Mouse (Mus musculus) G1E (cell line): ENCODE measurements around the gene Tmem132d.

Experiments used
- CTCF ChIP-seq: IDR thresholded peaks from 2 replicates; pipeline ENCODE4 v1.5.1; 2012; ENCODE audit warnings: low read depth, low read length, inconsistent platforms, mixed read lengths
- GATA1 ChIP-seq: IDR thresholded peaks from 2 replicates; pipeline ENCODE4 v1.6.1; 2012; ENCODE audit warnings: borderline replicate concordance, low read length, inconsistent platforms, mixed read lengths
- GATA2 ChIP-seq: IDR thresholded peaks from 2 replicates; pipeline ENCODE4 v1.6.1; 2012; ENCODE audit warnings: low read depth, low read length, inconsistent platforms, borderline replicate concordance
- POLR2AphosphoS5 ChIP-seq: IDR thresholded peaks from 2 replicates; pipeline ENCODE4 v1.6.1; 2012; ENCODE audit warnings: low read depth, low read length, inconsistent platforms; ENCODE audit not compliant: insufficient replicate concordance
- TAL1 ChIP-seq: conservative IDR thresholded peaks from 2 replicates; pipeline ENCODE4 v1.6.1; 2012; ENCODE audit warnings: low read depth, low read length, inconsistent platforms, mixed read lengths

DNA sequence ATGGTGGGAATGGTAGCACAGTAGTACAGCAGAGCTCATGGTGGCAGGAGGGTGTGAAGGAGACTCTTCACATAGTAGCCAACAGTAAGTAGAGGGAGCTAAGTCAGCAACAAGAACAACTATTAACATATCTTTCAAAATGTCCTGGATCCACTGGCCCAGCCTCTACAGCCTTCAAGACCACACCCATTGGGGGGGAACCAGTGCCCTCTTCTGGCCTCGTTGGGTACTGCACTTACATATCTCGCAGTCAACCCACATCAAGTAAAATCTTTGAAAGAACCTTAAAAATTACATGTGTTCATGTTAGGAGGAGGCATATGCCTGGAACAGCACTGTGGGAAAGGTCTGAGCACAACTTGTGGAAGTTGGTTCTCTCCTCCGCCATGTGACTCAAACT lies 17.9 kb upstream of the Tmem132d start:
- TF ChIP-seq CTCF (no peak), GATA1 (no peak), POLR2AphosphoS5 (no peak), TAL1 (no peak), GATA2 (no peak)
